Mouse (Mus musculus): ENCODE data around the gene 6030408B16Rik. TPM values are rescaled to one million over a fixed set of nuclear protein-coding genes. Genes with fewer than 3 reads are reported as not detected.

The 6030408B16Rik gene
- polyA plus RNA-seq, 1 experiment from 2014 or later, result 0.13 TPM

DNA sequence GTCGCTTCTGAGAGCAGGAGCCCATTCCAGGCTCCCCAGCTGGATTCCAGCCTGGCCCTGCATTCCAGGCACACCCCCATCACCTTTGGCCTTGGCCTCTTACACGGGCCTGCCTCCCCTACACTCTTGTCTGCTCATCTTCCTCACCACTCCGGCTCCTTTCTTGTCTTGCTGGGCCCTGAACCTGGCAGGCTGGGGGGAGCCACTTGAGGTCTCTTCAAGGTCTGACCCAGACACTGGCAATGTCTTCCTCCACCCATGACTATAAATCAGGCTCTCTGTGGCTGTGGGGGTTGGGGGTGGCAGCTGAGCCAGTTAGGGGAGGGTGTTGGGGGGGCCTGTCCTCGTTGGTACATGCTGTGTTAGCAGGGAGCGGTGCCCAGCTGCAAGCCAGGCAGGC lies 14.4 kb upstream of the 6030408B16Rik start:
- Histone ChIP-seq H3K27ac (ENCODE audit: low read depth, low read length) (no peak overlapping the region), H3K4me2 (ENCODE audit: low read length) (no peak overlapping the region), H3K9ac (ENCODE audit: low read depth, low read length) (no peak overlapping the region), H3K4me1 (ENCODE audit: control insufficient read depth, insufficient read depth, low read depth, low read length) (peaks cover 4% of the 10 kb centered on the region), H3K36me3 (ENCODE audit: control insufficient read depth, insufficient read depth, low read length) (peaks cover 6% of the 10 kb centered on the region; the same call in 1 of the 2 replicates), H3K27me3 (replicated peaks; ENCODE audit: control insufficient read depth, insufficient read depth, low read length) (no peaks in the 10 kb centered on the region), H3K4me3 (ENCODE audit: low read length) (no peak overlapping the region), H3K9me3 (ENCODE audit: control insufficient read depth, low read length) (no peaks in the 10 kb centered on the region)
- ATAC-seq, result no peak
- 55% methylated on average over 5 of the region's 5 CpGs for WGBS

GRCm38 (mm10) chr15:101279430-101279999 lies 13.5 kb upstream of the 6030408B16Rik start:
- Histone ChIP-seq H3K36me3 (ENCODE audit: control insufficient read depth, insufficient read depth, low read length) (no peaks in the 10 kb centered on the region), H3K4me3 (ENCODE audit: low read length) (no peak overlapping the region), H3K9ac (ENCODE audit: low read depth, low read length) (no peak overlapping the region), H3K27ac (ENCODE audit: low read depth, low read length) (no peak overlapping the region), H3K27me3 (replicated peaks; ENCODE audit: control insufficient read depth, insufficient read depth, low read length) (no peaks in the 10 kb centered on the region), H3K4me1 (ENCODE audit: control insufficient read depth, insufficient read depth, low read depth, low read length) (peaks cover 4% of the 10 kb centered on the region), H3K4me2 (ENCODE audit: low read length) (no peak overlapping the region), H3K9me3 (ENCODE audit: control insufficient read depth, low read length) (no peaks in the 10 kb centered on the region)
- no peak for ATAC-seq
- WGBS, result 75% methylated on average over 12 of the region's 12 CpGs

GRCm38 (mm10) chr15:101282471-101282870 lies 10.5 kb upstream of the 6030408B16Rik start:
- WGBS, result 78% methylated on average over 5 of the region's 5 CpGs
- Histone ChIP-seq H3K9ac (ENCODE audit: low read depth, low read length) (no peak overlapping the region), H3K4me1 (ENCODE audit: control insufficient read depth, insufficient read depth, low read depth, low read length) (peaks cover 15% of the 10 kb centered on the region), H3K27me3 (replicated peaks; ENCODE audit: control insufficient read depth, insufficient read depth, low read length) (no peaks in the 10 kb centered on the region), H3K4me3 (ENCODE audit: low read length) (no peak overlapping the region), H3K36me3 (ENCODE audit: control insufficient read depth, insufficient read depth, low read length) (peaks cover 2% of the 10 kb centered on the region), H3K27ac (ENCODE audit: low read depth, low read length) (no peak overlapping the region), H3K4me2 (ENCODE audit: low read length) (no peak overlapping the region), H3K9me3 (ENCODE audit: control insufficient read depth, low read length) (no peaks in the 10 kb centered on the region)
- ATAC-seq, result no peak

- Histone ChIP-seq H3K4me1 (ENCODE audit: control insufficient read depth, insufficient read depth, low read depth, low read length) (peaks cover 13% of the 10 kb centered on the region), H3K36me3 (ENCODE audit: control insufficient read depth, insufficient read depth, low read length) (peaks cover 7% of the 10 kb centered on the region), H3K27ac (ENCODE audit: low read depth, low read length) (peak overlapping the region; percentile 36; the same call in 1 of the 2 replicates), H3K4me2 (ENCODE audit: low read length) (peak overlapping the region; percentile 98), H3K9ac (ENCODE audit: low read depth, low read length) (peak overlapping the region; percentile 89), H3K9me3 (ENCODE audit: control insufficient read depth, low read length) (no peaks in the 10 kb centered on the region), H3K4me3 (ENCODE audit: low read length) (peak overlapping the region; percentile 88), H3K27me3 (replicated peaks; ENCODE audit: control insufficient read depth, insufficient read depth, low read length) (no peaks in the 10 kb centered on the region)
- peak; percentile 41 for ATAC-seq
- 1% methylated on average over 26 of the region's 26 CpGs for WGBS
These were observed 9.7 kb upstream of the 6030408B16Rik start for GRCm38 (mm10) chr15:101283183-101283910.

GRCm38 (mm10) chr15:101283911-101284750 lies 8.9 kb upstream of the 6030408B16Rik start, which contains the start of gene Atg101:
TSS of gene Atg101 (plus strand) at chr15:101284272.
- Histone ChIP-seq H3K4me3 (ENCODE audit: low read length) (peak within 1 kb of the TSS; percentile 88), H3K9ac (ENCODE audit: low read depth, low read length) (peak within 1 kb of the TSS; percentile 89), H3K4me1 (ENCODE audit: control insufficient read depth, insufficient read depth, low read depth, low read length) (peaks cover 13% of the 10 kb centered on the region), H3K4me2 (ENCODE audit: low read length) (peak within 1 kb of the TSS; percentile 98), H3K9me3 (ENCODE audit: control insufficient read depth, low read length) (no peaks in the 10 kb centered on the region), H3K27ac (ENCODE audit: low read depth, low read length) (peak within 1 kb of the TSS; percentile 79), H3K27me3 (replicated peaks; ENCODE audit: control insufficient read depth, insufficient read depth, low read length) (no peaks in the 10 kb centered on the region), H3K36me3 (ENCODE audit: control insufficient read depth, insufficient read depth, low read length) (peaks cover 13% of the 10 kb centered on the region)
- under 1% methylated on average over 58 of the region's 61 CpGs for WGBS
- peak; percentile 92 for ATAC-seq

GRCm38 (mm10) chr15:101286129-101286770 lies 6.8 kb upstream of the 6030408B16Rik start:
- ATAC-seq, result no peak
- no peak overlapping the region for H3K4me3 ChIP-seq (ENCODE audit: low read length)
- peaks cover 13% of the 10 kb centered on the region for H3K4me1 ChIP-seq (ENCODE audit: control insufficient read depth, insufficient read depth, low read depth, low read length)
- H3K9me3 ChIP-seq (ENCODE audit: control insufficient read depth, low read length), result no peaks in the 10 kb centered on the region
- H3K4me2 ChIP-seq (ENCODE audit: low read length), result no peak overlapping the region
- no peak overlapping the region for H3K9ac ChIP-seq (ENCODE audit: low read depth, low read length)
- H3K27ac ChIP-seq (ENCODE audit: low read depth, low read length), result no peak overlapping the region
- WGBS, result 68% methylated on average over 9 of the region's 9 CpGs
- no peaks in the 10 kb centered on the region for H3K27me3 ChIP-seq (replicated peaks; ENCODE audit: control insufficient read depth, insufficient read depth, low read length)
- H3K36me3 ChIP-seq (ENCODE audit: control insufficient read depth, insufficient read depth, low read length), result peaks cover 27% of the 10 kb centered on the region

DNA sequence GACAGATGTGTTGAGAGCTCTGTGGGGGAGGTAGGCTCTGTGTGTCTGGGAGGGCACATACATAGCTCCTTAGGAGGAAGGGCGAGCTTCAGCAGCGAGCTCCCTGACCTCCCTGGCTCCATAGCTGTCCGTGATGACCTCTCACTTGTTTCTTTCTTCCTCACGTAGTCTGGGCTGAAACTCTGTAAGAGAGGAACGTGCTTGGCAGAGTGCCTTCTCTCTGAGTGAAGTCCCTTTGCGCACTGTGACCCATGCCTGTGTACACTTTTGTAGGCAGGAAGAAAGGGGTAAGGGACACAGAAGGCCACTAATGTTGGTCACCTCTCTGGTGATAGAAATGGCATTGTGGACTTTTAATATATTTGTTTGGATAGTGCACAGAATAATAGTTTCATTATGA lies 5.7 kb upstream of the 6030408B16Rik start:
- Histone ChIP-seq H3K9me3 (ENCODE audit: control insufficient read depth, low read length) (no peaks in the 10 kb centered on the region), H3K4me2 (ENCODE audit: low read length) (no peak overlapping the region), H3K4me3 (ENCODE audit: low read length) (no peak overlapping the region), H3K36me3 (ENCODE audit: control insufficient read depth, insufficient read depth, low read length) (peaks cover 31% of the 10 kb centered on the region), H3K27ac (ENCODE audit: low read depth, low read length) (no peak overlapping the region), H3K4me1 (ENCODE audit: control insufficient read depth, insufficient read depth, low read depth, low read length) (peaks cover 13% of the 10 kb centered on the region), H3K27me3 (replicated peaks; ENCODE audit: control insufficient read depth, insufficient read depth, low read length) (no peaks in the 10 kb centered on the region), H3K9ac (ENCODE audit: low read depth, low read length) (no peak overlapping the region)
- no peak for ATAC-seq
- WGBS, result 85% methylated on average over 6 of the region's 6 CpGs

DNA sequence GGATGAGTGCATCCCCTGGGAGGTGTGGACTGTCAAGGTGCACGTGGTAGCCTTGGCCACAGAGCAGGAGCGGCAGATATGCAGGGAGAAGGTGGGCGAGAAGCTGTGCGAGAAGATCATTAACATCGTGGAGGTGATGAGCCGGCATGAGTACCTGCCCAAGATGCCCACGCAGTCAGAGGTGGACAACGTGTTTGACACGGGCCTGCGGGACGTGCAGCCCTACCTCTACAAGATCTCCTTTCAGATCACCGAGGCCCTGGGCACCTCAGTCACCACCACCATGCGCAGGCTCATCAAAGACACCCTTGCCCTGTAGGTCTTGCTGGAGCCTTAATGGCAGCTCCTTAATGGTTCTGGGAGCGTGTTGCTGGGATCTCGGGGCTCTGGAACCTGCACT lies 2.7 kb upstream of the 6030408B16Rik start:
- ATAC-seq, result no peak
- H3K4me2 ChIP-seq (ENCODE audit: low read length), result no peak overlapping the region
- H3K4me1 ChIP-seq (ENCODE audit: control insufficient read depth, insufficient read depth, low read depth, low read length), result peaks cover 3% of the 10 kb centered on the region
- no peaks in the 10 kb centered on the region for H3K27me3 ChIP-seq (replicated peaks; ENCODE audit: control insufficient read depth, insufficient read depth, low read length)
- H3K36me3 ChIP-seq (ENCODE audit: control insufficient read depth, insufficient read depth, low read length), result peaks cover 31% of the 10 kb centered on the region
- 97% methylated on average over 15 of the region's 15 CpGs for WGBS
- H3K4me3 ChIP-seq (ENCODE audit: low read length), result no peak overlapping the region
- no peaks in the 10 kb centered on the region for H3K9me3 ChIP-seq (ENCODE audit: control insufficient read depth, low read length)
- H3K27ac ChIP-seq (ENCODE audit: low read depth, low read length), result no peak overlapping the region
- no peak overlapping the region for H3K9ac ChIP-seq (ENCODE audit: low read depth, low read length)

All from hindbrain, embryonic 16.5 days (tissue).